Mouse (Mus musculus): ENCODE results near the gene Ppp1r8.

DNA sequence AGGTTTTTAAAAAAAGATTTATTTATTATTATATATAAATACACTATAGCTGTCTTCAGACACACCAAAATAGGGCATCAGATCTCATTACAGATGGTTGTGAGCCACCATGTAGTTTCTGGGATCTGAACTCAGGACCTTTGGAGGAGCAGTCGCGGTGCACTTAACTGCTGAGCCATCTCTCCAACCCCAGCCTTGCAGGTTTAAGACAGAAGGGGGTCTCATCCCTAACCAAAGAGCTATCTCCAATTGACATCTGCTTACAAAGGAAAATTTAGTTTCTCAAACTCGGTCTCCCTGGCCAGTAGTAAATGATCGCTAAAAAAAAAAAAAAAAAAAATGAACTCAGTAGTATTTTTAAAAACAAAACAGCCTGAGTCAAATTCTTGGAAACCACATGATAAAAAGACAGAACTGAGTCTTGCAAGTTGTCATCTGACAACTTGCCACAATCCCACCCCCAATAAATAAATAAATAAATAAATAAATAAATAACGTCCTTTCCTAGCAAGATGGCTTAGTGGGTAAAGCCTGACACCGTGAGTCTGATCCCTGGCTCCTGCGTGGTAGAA lies 36.3 kb downstream of the Ppp1r8 start:
- no peak for TF ChIP-seq POLR2A (IDR thresholded peaks at IDR 0.05; ENCODE audit: extremely low read depth, insufficient read depth, low read length)
- TF ChIP-seq CTCF (IDR thresholded peaks at IDR 0.05; ENCODE audit: low read depth, low read length), result no peak
